Mouse (Mus musculus): ENCODE data around the gene Thpo.

GRCm38 (mm10) chr16:20710810-20711209 is 23.5 kb downstream of the Thpo start:
- peak; percentile 75 for TF ChIP-seq CTCF (IDR thresholded peaks at IDR 0.05; ENCODE audit: low read depth)
- TF ChIP-seq EP300 (IDR thresholded peaks at IDR 0.05; ENCODE audit: low read depth), result no peak

Measured in liver, embryonic 14.5 days (tissue).